ENCODE assay signal across 8 mouse cellular contexts in the genomic region with DNA sequence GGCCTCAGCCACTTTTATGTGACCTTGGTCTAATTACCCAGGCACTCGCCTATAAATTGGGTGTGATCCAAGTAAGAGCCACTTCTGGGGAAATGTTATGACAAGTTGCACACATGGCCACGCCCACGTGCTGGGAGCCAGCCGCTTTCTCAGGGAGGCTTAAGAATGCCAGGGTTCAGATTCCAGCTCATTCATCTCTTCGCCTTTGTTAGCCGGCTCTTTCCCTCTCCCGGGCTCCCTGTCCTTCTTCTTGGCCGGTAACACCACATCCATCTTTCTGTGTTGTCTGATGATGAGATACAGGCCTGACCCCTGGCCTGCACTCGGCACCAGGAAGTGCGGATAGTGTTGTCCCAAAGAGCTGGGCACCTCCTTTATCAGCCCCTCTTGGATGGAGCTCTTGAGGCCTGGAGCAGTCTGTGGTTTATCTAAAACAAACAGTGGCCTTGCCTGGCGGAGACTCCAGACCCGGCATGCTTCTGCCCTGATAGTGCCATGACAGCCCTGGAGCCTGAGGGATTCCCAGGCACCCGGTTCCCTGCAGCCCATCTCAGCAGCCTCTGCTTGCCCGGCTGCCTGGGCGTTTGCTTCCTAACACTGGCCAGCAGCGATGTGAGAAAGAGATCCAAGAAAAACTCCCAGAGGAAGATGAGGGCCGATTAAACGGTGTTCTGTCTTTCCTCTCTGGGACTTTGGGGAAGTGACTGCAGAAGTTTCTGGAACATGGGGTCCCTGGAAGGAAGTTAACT.
A peak's percentile ranks its signal among the peaks of the same experiment; 100 is the strongest.
DNase-seq lines count a peak whose midpoint lies in the region; ATAC-seq and TF ChIP-seq lines count a peak whose summit lies in the region.

No protein-coding gene starts in this region.

- peaks cover 41% of the 10 kb centered on the region for H3K36me3 ChIP-seq in embryonic facial prominence, embryonic 15.5 days
- H3K36me3 ChIP-seq in heart, embryonic 11.5 days (ENCODE audit: control insufficient read depth, insufficient read depth, low read length) = peaks cover 10% of the 10 kb centered on the region
- peaks cover 19% of the 10 kb centered on the region; the same call in 1 of the 2 replicates for H3K36me3 ChIP-seq in kidney, embryonic 14.5 days (ENCODE audit: control insufficient read depth, insufficient read depth, low read length)
- H3K36me3 ChIP-seq in lung, embryonic 14.5 days (ENCODE audit: insufficient read depth) = peaks cover 22% of the 10 kb centered on the region

- DNase-seq in frontal cortex, postnatal 14 days (ENCODE audit: low spot score in 2 of 2) = no peak
- DNase-seq in lung, embryonic 14.5 days = peak; percentile 98
- peak; percentile 63 for DNase-seq in ovary, postnatal 14 days (ENCODE audit: low spot score)
- DNase-seq in thymus, postnatal 4 days = no peak

- no peak for TF ChIP-seq CTCF in lung, embryonic 14.5 days (IDR thresholded peaks at IDR 0.05; ENCODE audit: low read depth)

- H3K9ac ChIP-seq in embryonic facial prominence, embryonic 15.5 days = no peak overlapping the region
- peak overlapping the region; percentile 44 for H3K9ac ChIP-seq in heart, embryonic 11.5 days (ENCODE audit: low read depth, low read length)
- no peak overlapping the region for H3K9ac ChIP-seq in kidney, embryonic 14.5 days (ENCODE audit: low read depth, low read length)
- H3K9ac ChIP-seq in lung, embryonic 14.5 days = peak overlapping the region; percentile 22; the same call in 1 of the 2 replicates

- H3K4me3 ChIP-seq in embryonic facial prominence, embryonic 15.5 days (replicated peaks) = no peak overlapping the region
- no peak overlapping the region for H3K4me3 ChIP-seq in heart, embryonic 11.5 days (ENCODE audit: low read depth, low read length)
- H3K4me3 ChIP-seq in kidney, embryonic 14.5 days (ENCODE audit: low read length) = no peak overlapping the region
- no peak overlapping the region for H3K4me3 ChIP-seq in lung, embryonic 14.5 days (ENCODE audit: low read depth, low read length)

- WGBS in embryonic facial prominence, embryonic 15.5 days = 16% methylated on average over 18 of the region's 18 CpGs
- 3% methylated on average over 18 of the region's 18 CpGs for WGBS in heart, embryonic 11.5 days (ENCODE audit: insufficient replicate concordance)
- WGBS in kidney, embryonic 14.5 days = 11% methylated on average over 18 of the region's 18 CpGs
- 3% methylated on average over 18 of the region's 18 CpGs for WGBS in lung, embryonic 14.5 days

- H3K4me1 ChIP-seq in embryonic facial prominence, embryonic 15.5 days = peaks cover 59% of the 10 kb centered on the region
- H3K4me1 ChIP-seq in heart, embryonic 11.5 days (ENCODE audit: control insufficient read depth, insufficient read depth, low read length) = peaks cover 67% of the 10 kb centered on the region
- H3K4me1 ChIP-seq in kidney, embryonic 14.5 days (ENCODE audit: control insufficient read depth, insufficient read depth, low read length) = peaks cover 46% of the 10 kb centered on the region
- H3K4me1 ChIP-seq in lung, embryonic 14.5 days (ENCODE audit: insufficient read depth) = peaks cover 33% of the 10 kb centered on the region

- peak overlapping the region; percentile 92 for H3K27ac ChIP-seq in embryonic facial prominence, embryonic 15.5 days (replicated peaks)
- peak overlapping the region; percentile 94 for H3K27ac ChIP-seq in heart, embryonic 11.5 days (ENCODE audit: low read depth, low read length)
- H3K27ac ChIP-seq in kidney, embryonic 14.5 days (ENCODE audit: low read depth, low read length) = peak overlapping the region; percentile 77
- H3K27ac ChIP-seq in lung, embryonic 14.5 days (ENCODE audit: low read depth) = peak overlapping the region; percentile 89

- ATAC-seq in frontal cortex, adult (ENCODE audit: low TSS enrichment) = peak; percentile 27; the same call in 1 of the 2 replicates
- ATAC-seq in embryonic facial prominence, embryonic 15.5 days (ENCODE audit: insufficient number of reproducible peaks, low FRiP score, low TSS enrichment, low read depth) = peak; percentile 21; the same call in 1 of the 2 replicates
- ATAC-seq in heart, embryonic 11.5 days (replicated peaks; ENCODE audit: insufficient number of reproducible peaks, low FRiP score, low TSS enrichment) = peak; percentile 81
- peak; percentile 61 for ATAC-seq in kidney, embryonic 14.5 days (ENCODE audit: low FRiP score, low TSS enrichment)
- peak; percentile 95 for ATAC-seq in lung, embryonic 14.5 days (ENCODE audit: insufficient read depth)

- H3K9me3 ChIP-seq in embryonic facial prominence, embryonic 15.5 days (replicated peaks) = no peaks in the 10 kb centered on the region
- no peaks in the 10 kb centered on the region for H3K9me3 ChIP-seq in heart, embryonic 11.5 days (replicated peaks; ENCODE audit: control insufficient read depth, low read length)
- H3K9me3 ChIP-seq in kidney, embryonic 14.5 days (ENCODE audit: control insufficient read depth, low read length) = no peaks in the 10 kb centered on the region
- H3K9me3 ChIP-seq in lung, embryonic 14.5 days (ENCODE audit: low read depth, low read length) = no peaks in the 10 kb centered on the region

- no peaks in the 10 kb centered on the region for H3K27me3 ChIP-seq in embryonic facial prominence, embryonic 15.5 days
- no peaks in the 10 kb centered on the region for H3K27me3 ChIP-seq in heart, embryonic 11.5 days (ENCODE audit: control insufficient read depth, insufficient read depth, low read length)
- H3K27me3 ChIP-seq in kidney, embryonic 14.5 days (ENCODE audit: control insufficient read depth, insufficient read depth, low read length) = no peaks in the 10 kb centered on the region
- H3K27me3 ChIP-seq in lung, embryonic 14.5 days (ENCODE audit: insufficient read depth, low read length) = peaks cover 26% of the 10 kb centered on the region; the same call in 1 of the 2 replicates

- H3K4me2 ChIP-seq in embryonic facial prominence, embryonic 15.5 days (replicated peaks) = peak overlapping the region; percentile 24
- peak overlapping the region; percentile 54 for H3K4me2 ChIP-seq in heart, embryonic 11.5 days
- H3K4me2 ChIP-seq in kidney, embryonic 14.5 days (replicated peaks; ENCODE audit: low read depth, low read length) = peak overlapping the region; percentile 26; the same call in 1 of the 2 replicates
- H3K4me2 ChIP-seq in lung, embryonic 14.5 days = peak overlapping the region; percentile 26

Comparison
In these comparisons a context has a peak if more than half of its experiments do, and no peak if none do; other contexts are left out.
1. ATAC-seq: peak in every context shown above with its lines; median percentile 95 in lung, embryonic 14.5 days; 81 in heart, embryonic 11.5 days; 61 in kidney, embryonic 14.5 days; 27 in frontal cortex, adult; 21 in embryonic facial prominence, embryonic 15.5 days.
2. DNase-seq: peak in lung, embryonic 14.5 days (single experiment) and ovary, postnatal 14 days (single experiment); none in frontal cortex, postnatal 14 days (0 of 2) and thymus, postnatal 4 days (single experiment).
3. H3K9ac ChIP-seq: peak in heart, embryonic 11.5 days (single experiment) and lung, embryonic 14.5 days (single experiment); none in embryonic facial prominence, embryonic 15.5 days (single experiment) and kidney, embryonic 14.5 days (single experiment).
4. Peak in every context shown above with its lines, with median percentiles within 50 percentile points of each other: H3K27ac ChIP-seq and H3K4me2 ChIP-seq.